Mouse (Mus musculus): Measurements from ENCODE around the gene Tnnc2.

The Tnnc2 gene

DNA sequence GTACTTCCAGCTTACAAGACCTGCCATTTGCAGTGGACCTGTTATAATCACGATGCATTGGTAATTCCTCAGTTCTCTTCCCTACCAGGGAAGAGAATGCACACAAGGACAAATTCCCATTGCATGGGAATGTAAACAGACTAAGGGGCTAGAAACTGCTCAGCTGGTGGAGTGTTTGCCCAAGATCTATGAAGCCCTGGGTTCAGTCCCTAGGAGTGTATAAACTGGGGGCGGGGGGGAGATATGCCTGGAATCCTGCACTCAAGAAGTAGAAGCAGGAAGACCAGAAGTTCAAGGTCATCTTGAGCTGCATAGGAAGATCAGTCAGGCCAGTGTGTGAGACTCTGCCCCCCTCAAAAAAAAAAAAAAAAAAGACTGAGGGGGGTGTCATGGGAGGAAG lies 46.5 kb downstream of the Tnnc2 start:
- DNase-seq, result no peak

DNA sequence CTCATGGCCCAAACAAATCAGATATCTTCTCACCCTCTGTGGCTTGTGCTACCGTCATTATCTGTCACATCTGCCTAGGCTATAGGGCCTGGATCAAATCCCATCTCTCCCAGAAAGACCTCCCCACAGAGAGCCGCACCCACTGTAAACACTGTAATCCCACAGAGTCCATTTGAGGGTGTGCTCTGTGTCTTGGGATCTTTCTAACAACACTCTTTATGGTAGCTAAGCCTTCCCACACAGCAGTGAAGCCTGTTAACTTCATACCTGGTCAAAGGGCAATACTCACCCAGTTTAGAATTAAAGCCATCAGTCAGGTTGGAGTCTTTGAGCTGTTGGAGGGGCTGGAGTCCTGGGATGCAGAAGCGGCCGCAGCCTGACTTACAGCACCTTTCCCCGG lies 48.0 kb downstream of the Tnnc2 start:
- no peak for DNase-seq

Data from kidney, postnatal 10 days (tissue).